Mouse (Mus musculus) fat pad, adult 2 months (tissue): Measurements from ENCODE around the gene C1qa.

Experiments used
- DNase-seq: peaks from one replicate; pipeline ENCODE4 v3.0.0-alpha.2; 2011; ENCODE audit warnings: low read depth, low spot score; ENCODE audit errors: extremely low read depth

The C1qa gene

DNA sequence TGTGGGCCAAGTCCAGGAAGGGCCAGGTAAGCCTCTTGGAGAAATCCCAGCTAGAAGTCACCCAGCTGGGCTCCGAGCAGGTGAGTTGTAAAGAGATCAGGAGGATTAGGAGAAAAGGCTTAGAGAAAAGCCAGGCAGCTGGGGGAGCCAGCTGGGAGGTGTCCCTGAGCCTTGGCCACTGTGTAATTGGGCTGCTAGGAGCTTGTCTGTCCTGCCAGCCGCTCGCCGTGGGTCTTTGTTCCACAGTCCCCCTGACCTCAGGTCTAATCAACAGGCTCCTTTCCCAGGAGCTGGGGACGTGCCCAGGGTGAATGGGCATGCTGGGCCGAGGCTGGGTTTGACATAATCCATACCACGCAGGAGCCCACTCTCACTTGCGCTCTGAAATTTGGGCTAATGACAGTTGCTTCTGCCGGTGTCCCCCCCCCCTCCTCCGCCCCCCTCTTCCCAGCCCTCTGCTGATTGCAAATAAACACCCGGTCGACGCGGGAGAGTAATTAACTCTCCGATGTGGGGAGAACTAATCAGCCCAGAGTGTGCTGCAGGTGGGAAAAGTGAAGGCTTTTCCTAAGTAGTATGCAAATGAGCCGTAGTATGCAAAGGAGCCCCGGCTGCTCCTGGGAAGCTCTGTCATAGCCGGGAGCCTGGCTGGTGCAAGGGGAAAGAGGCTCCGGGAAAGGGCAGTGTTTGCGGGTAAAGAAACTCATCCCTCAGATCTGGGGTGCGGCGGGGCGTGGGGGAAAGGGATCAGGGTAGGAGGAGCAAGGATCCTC is 6.3 kb upstream of the C1qa start:
- DNase-seq, result no peak

- DNase-seq, result no peak
These were observed 551 bp upstream of the C1qa start for GRCm38 (mm10) chr4:136899154-136899553.

DNA sequence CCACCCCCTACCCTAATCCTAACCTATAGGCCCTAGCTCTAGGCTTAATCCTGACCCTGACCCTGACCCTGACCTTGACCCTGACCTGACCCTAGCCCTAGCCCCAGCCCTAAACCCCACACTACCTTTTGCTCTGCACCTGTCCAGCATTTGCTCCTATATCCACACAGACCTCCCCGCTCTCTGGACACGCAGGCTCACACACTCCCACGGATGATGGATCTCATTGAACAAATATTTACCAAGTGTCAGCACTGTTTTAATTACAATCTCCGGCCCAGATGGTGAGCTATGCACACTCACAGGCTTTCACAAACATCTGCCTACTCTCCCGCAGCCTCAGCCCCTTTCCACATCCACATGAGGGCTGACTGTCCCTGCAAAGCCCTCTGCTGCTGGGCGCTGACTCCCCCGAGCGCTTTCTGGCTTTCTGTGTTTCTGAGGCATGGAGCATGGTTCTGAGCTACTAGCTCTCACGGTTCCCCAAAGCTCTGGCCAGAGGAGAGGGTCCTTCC is 462 bp downstream of the C1qa start:
- no peak for DNase-seq

- no peak for DNase-seq
These were observed 2.1 kb downstream of the C1qa start for GRCm38 (mm10) chr4:136896461-136896860.

GRCm38 (mm10) chr4:136895861-136896260 is 2.7 kb downstream of the C1qa start:
- DNase-seq, result no peak

DNA sequence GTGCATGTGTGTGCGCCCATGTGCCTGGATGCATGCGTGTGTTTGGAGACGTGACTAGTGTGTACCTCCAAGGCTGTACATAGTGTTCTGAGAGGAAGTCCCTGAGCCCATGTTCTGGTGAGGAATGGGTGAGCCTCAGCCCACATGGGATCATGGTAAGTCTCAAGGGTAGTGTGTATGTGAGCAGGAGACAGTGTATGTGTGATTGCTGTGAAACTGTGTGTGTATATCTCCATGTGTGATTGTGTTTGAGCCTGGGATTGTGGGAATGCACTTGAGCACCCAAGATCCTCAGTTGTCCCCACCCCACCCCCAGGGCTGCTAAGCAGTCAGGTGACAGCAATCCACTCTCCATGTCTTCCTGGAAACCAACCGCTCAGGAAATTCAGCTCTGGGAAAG is 3.8 kb downstream of the C1qa start:
- DNase-seq, result no peak

- no peak for DNase-seq
These were observed 4.7 kb downstream of the C1qa start for GRCm38 (mm10) chr4:136893691-136894543.

DNA sequence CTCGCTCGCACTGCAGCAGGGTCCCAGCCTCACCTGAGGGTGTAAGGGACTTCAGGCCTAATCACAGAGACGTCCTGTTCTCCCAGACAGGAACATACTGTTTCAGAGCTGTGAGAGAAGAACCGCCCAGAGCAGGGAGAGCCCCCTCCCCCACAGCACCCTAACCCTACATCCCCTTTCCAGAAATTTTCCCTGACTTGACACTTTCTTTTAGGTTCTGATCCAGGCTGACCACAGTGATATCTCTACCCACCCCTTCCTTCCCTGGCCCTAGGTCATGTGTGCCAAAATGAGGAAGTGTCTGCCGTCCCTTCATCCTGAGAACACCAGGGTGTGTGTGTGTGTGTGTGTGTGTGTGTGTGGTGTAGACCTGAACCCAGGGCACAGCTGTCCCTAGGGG is 5.8 kb downstream of the C1qa start, which contains the start of gene C1qc:
Gene C1qc (minus strand): TSS at position 255 of the 400 bp plus-strand sequence.
- DNase-seq, result no peak

GRCm38 (mm10) chr4:136892371-136892770 is 6.2 kb downstream of the C1qa start:
- no peak for DNase-seq

DNA sequence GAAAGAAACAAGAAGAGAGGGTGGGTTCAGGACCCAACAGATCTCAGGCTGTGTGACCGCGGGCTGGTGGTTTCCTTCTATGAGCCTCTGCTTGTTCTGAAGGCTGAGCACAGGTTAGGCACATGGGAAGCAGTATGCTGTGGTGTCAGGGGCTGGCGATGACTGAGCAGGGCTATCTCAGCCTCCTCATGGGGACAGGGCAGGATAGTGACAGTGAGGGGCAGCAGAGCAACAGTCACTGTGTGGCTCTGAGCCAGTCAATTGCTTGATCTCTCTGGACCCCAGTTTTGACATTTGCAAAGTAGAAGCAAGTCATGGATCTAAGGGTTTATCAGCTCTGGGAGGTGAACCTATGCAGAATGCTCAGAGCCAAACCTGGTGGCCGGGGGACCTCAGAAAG is 7.5 kb downstream of the C1qa start:
- DNase-seq, result no peak

DNA sequence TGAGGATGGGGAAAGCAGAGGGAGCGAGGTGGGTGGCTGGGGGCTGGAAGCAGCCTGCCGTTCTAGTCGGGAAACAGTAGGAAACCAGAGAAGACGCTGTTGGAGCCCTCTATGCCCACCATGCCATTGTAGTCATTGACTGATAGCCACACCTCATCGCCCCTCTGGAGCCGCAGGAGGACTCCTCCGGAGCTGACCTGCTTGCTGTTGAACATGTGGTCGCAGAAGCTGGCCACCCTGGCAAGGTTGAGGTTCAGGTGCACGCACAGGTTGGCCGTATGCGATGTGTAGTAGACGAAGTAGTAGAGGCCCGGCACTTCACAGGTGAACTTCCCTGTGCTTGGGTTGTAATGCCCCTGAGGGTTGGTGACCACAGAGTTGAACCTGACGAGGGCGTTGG is 8.6 kb downstream of the C1qa start:
- DNase-seq, result no peak

DNA sequence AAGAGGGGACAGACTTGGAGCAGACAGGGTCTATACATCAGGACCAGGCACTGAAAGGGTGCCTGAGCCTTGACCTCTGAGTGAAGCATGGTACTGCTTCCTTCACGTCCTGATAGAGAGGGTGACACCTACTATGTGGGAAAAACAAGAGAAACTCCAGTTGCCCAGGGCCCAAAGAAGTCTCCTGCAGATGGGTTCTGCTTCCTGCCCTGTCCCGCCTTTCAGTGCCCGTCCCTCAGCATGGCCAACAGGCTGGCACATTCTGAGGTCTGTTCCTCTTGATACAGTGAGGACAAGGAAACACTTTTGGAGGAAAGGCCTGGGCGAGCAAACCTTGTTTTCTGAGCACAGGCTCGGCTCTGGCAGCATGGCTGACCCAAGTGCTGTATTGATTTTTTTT is 10.9 kb downstream of the C1qa start:
- no peak for DNase-seq

- DNase-seq, result no peak
These were observed 12.5 kb downstream of the C1qa start, which contains the start of gene C1qb for GRCm38 (mm10) chr4:136886101-136886500. TSS of gene C1qb (minus strand) at chr4:136886187.

DNA sequence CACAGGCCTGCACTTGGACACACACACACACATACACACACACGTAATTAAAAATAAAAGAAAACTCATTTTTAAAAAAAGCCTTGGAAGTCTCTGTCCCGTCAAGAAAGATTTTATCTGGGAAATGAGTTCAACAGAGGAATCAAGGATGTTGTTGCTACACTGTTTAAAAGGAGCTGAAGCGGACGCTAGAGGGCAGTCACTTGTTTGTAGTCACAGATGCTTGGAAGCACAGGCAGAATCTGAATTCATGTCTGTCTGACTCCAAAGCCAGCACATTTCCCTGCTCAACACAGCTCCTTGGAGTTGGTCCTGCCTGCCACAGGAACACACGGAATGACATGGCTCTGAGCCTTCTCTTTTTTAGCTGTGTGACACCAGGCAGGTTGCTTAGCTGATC is 20.0 kb downstream of the C1qa start:
- DNase-seq, result no peak

DNA sequence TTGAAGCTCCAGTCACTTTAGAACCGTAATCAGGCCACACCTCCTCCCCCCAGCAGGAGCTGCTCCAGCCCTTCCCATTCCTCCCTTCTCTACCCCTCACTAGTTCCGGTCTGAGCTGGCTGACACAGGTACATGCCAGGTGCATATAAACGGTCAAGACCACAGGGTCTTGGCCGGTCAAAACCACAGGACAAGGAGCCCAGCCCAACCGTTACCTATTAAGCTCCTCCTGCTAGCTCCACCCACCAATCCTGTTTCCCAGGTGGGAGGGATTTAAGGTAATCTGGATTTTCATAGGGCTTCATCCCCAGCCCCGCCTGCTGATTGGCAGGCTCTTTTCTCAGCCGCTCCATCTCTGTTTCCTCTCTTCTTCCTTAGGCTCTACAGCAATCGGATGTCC is 20.4 kb downstream of the C1qa start:
- no peak for DNase-seq

DNA sequence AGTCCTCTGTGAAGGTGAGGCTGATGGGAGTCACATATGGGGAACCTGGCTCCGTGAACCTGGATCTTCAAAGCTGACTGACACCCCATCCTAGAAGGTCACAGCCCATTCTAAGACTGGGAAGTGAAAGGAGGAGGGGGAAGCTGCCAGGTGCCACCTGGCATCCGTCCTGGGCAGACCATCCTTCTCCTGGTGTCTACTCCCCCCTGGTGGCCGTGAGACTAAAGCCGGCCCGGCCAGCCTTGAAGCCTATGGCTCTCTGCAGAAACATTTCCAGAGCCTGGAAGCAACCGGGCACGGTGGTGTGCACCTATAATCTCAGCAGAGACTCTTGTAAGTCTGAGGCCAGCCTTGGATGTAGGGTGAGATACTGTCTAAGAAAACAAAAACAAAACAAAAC is 21.6 kb downstream of the C1qa start:
- DNase-seq, result no peak

DNA sequence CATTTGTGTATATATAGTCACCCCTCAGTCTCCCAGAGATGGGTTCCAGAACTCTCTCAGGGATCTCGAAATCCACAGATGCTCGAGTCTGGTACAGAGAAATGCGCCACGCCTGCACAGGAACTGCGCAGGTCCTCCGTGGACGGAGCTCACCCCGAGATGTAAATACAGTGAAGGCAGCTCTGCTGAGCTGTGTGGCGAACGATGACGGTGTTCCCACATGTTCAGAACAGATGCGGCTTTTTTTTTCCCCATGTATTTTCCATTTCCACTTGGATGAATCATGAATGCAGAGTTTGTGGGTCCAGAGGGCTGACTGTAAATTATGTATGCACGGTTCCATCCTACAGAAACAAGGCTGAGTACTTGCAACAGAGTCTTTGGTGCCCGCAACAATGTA is 23.6 kb downstream of the C1qa start:
- DNase-seq, result no peak

DNA sequence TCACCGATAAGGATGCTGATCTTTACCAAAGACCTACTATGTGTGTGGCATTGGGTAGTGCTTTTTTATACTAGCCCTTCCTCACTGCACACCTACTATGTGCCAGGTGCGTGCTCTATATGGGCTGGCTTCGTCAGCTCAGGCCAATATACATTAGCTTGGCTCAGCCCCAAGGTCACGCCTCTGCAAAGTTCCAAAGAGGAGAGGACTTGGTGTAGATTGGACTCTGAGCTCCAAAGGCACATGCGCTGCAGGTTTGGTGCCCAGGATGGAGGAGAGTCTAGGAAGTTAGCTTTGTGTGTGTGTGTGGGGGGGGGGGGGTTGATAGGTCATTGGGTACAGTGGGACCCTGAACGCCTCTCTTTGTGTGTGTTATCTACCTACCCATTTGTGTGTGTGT is 30.2 kb downstream of the C1qa start:
- DNase-seq, result no peak

GRCm38 (mm10) chr4:136867690-136868345 is 30.8 kb downstream of the C1qa start:
- DNase-seq, result no peak

DNA sequence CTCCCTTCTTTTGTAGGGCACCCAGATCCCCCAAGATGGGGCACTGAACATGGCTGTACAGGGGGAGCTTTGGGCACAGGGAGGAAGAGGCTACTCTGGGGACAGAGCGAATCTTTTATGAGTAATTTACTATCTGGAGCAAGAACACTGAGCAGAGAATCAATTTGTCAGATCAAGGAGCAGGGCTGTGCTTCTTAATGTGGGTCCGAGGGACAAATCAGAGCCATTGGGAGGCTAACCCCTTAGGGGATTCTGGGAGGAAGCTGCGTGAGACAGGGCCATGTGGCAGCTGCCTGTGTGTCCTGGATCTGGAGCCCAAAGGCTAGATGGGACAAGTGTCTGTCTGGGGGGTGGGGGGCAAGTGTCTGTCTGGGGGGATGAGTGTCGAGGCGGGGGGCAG is 33.1 kb downstream of the C1qa start:
- DNase-seq, result no peak

- no peak for DNase-seq
These were observed 33.7 kb downstream of the C1qa start for GRCm38 (mm10) chr4:136864751-136865470.
